Mouse (Mus musculus) megakaryocyte, embryonic 14.5 days (primary cell): Measurements from ENCODE around the gene Hmga1b. TPM values are rescaled to one million over a fixed set of nuclear protein-coding genes. Genes with fewer than 3 reads are reported as not detected.
"Not testable (repeated sequence)": the region's sequence is repeated elsewhere in the genome, so short reads cannot be mapped to it uniquely, and the experiment has no call there.

Experiments used
- H3K27me3 ChIP-seq: replicated peaks from 2 replicates; pipeline ENCODE3; 2012; ENCODE audit warnings: inconsistent platforms
- H3K36me3 ChIP-seq: replicated peaks from 2 replicates; pipeline ENCODE3; 2012; ENCODE audit warnings: low read length, inconsistent platforms, mixed read lengths
- H3K4me1 ChIP-seq: 2 replicates; pipeline ENCODE4 v1.6.1; 2012; ENCODE audit warnings: inconsistent platforms
- H3K4me3 ChIP-seq: replicated peaks from 2 replicates; pipeline ENCODE3; 2012; ENCODE audit warnings: moderate library complexity, mild to moderate bottlenecking, inconsistent platforms
- H3K9me3 ChIP-seq: 2 replicates; pipeline ENCODE4 v1.6.1; 2012; ENCODE audit warnings: inconsistent platforms
- FLI1 ChIP-seq: IDR thresholded peaks from 2 replicates; pipeline ENCODE4 v1.6.1; 2012; ENCODE audit warnings: low read length, inconsistent platforms, mixed read lengths
- GATA1 ChIP-seq: IDR thresholded peaks from 3 replicates; pipeline ENCODE4 v1.6.1; 2012; ENCODE audit warnings: mixed read lengths, low read length, inconsistent platforms, borderline replicate concordance
- polyA plus RNA-seq: library from polyadenylated mRNA; stranded (reverse); fragments of >175 nt; gene quantifications from 2 replicates; pipeline ENCODE4 v1.2.3, GENCODE M21; 2012; ENCODE audit warnings: low replicate concordance; ENCODE audit not compliant: insufficient read depth

The Hmga1b gene
- polyA plus RNA-seq, 1 experiment, result 1,141 TPM

- no peak overlapping the region for H3K4me3 ChIP-seq
- no peaks in the 10 kb centered on the region for H3K36me3 ChIP-seq
- no peaks in the 10 kb centered on the region for H3K9me3 ChIP-seq
- peaks cover 37% of the 10 kb centered on the region for H3K27me3 ChIP-seq
- peaks cover 19% of the 10 kb centered on the region for H3K4me1 ChIP-seq
- TF ChIP-seq FLI1 (no peak), GATA1 (no peak)
Observed at GRCm38 (mm10) chr11:120768206-120768605, 5.6 kb downstream of the Hmga1b start.

DNA sequence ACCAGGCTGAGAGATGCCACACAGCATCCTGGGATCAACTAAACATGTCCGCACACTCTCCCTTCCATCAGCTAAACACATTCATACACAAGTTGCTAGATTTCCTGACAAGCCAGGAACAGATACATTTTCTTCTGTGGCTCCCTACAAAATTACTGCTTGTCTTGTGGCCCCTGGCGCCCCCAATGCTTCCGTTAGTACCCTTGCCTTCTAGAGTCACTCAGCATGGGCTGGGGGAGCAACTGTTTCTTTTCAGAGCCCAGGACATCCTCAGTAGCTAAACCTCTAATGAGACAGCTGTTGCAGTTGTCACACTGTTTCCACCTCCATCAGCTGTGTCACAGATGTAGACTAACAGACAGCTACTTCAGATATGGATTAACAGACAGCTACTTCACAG lies 10.2 kb downstream of the Hmga1b start:
- no peak for TF ChIP-seq FLI1
- TF ChIP-seq GATA1, result no peak
- peaks cover 25% of the 10 kb centered on the region for H3K4me1 ChIP-seq
- H3K27me3 ChIP-seq, result peaks cover 19% of the 10 kb centered on the region
- no peaks in the 10 kb centered on the region for H3K9me3 ChIP-seq
- no peaks in the 10 kb centered on the region for H3K36me3 ChIP-seq
- H3K4me3 ChIP-seq, result no peak overlapping the region

DNA sequence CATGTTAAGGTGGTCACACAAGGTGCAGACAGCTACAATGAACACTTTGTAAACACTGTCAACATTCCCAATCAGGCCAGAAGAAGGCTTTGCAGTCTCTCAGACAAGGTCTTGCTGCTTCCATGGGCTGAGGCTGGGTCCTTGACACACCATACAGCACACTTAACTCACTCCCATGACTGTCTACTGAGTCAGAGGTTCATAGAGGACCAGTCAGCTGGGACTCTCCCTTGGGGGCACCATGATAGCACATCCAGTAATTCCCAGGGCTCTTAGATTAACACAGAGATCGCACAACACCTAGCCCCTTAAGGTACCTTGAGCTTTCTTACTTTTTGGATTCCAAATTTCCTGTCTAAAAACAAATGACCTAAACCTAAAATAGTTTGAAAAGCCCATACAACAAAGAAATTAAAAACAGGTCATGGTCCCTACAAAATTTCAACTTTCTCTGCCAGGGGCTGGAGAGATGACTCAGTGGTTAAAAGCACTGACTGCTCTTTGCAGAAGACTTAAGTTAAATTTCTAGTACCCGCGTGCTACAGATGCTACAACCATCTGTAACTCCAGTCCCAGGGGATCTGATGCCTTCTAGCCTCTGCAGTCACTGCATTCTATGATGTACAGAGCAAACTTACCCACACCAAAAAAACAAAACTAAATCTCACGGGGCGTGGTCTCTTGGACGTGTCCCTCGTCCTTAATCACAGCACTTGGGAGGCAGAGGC lies 11.0 kb downstream of the Hmga1b start:
- Histone ChIP-seq H3K36me3 (no peaks in the 10 kb centered on the region), H3K9me3 (no peaks in the 10 kb centered on the region), H3K4me3 (no peak overlapping the region), H3K27me3 (peaks cover 17% of the 10 kb centered on the region), H3K4me1 (peaks cover 17% of the 10 kb centered on the region)
- TF ChIP-seq FLI1 (no peak), GATA1 (no peak)

DNA sequence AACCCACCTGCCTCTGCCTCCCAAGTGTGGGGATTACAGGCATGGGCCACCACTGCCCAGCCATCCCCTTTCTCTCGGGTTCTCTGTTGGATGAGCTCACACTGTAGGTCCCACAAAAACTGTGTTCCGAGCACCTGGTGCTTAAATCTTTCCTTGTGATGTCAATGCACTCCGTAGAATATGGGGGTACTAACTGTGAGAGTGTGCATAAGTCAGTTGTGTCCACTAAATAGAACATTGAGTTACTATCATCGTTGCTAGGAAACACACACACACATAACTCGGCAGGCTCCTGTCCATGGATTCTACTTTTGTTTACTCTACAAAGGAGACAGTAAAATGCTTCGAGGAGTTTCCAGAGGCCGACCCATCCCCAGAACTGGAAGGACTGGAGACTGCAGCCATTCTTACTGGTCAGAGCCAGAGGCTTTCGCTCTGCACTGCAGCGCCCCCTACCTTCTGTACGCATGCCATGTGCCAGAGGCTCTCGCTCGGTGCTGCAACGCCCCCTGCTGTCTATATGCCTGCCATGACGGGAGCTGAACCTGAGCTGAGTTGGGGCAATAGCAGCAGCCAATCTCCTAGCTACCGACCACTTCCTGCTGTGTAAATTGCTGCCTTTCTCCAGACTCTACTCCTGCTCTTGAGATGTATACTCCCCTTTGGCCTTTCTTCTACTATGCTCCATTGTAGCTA lies 13.3 kb downstream of the Hmga1b start:
- no peaks in the 10 kb centered on the region for H3K9me3 ChIP-seq
- H3K36me3 ChIP-seq, result peaks cover 14% of the 10 kb centered on the region
- peaks cover 21% of the 10 kb centered on the region for H3K4me1 ChIP-seq
- TF ChIP-seq FLI1 (no peak), GATA1 (no peak)
- peak overlapping the region; percentile 62 for H3K4me3 ChIP-seq
- peaks cover 19% of the 10 kb centered on the region for H3K27me3 ChIP-seq

GRCm38 (mm10) chr11:120777123-120777522 lies 14.5 kb downstream of the Hmga1b start:
- TF ChIP-seq FLI1, result no peak
- no peak for TF ChIP-seq GATA1
- no peaks in the 10 kb centered on the region for H3K9me3 ChIP-seq

GRCm38 (mm10) chr11:120779876-120780275 lies 17.3 kb downstream of the Hmga1b start:
- Histone ChIP-seq H3K4me3 (no peak overlapping the region), H3K9me3 (no peaks in the 10 kb centered on the region), H3K4me1 (peaks cover 38% of the 10 kb centered on the region), H3K27me3 (peaks cover 9% of the 10 kb centered on the region), H3K36me3 (peaks cover 30% of the 10 kb centered on the region)
- TF ChIP-seq FLI1 (no peak), GATA1 (no peak)

More at GRCm38 (mm10) chr11:120777123-120777522, 14.5 kb downstream of the Hmga1b start:
- Histone ChIP-seq H3K27me3 (peaks cover 19% of the 10 kb centered on the region), H3K4me1 (peaks cover 21% of the 10 kb centered on the region), H3K36me3 (peaks cover 22% of the 10 kb centered on the region), H3K4me3 (no peak overlapping the region)

DNA sequence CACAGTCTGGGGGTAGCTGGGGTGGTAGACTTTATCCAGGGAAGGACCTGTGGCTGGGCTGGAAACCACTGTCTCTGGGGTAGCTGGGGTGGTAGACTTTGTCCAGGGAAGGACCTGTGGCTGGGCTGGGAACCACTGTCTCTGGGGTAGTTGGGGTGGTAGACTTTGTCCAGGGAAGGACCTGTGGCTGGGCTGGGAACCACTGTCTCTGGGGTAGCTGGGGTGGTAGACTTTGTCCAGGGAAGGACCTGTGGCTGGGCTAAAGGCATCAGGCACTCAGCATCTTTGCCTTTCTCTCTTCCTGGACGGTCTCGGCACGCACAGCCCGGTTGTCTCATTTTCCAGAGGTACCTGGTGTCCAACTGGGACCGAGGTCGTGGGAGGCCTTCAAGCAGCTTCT lies 18.8 kb downstream of the Hmga1b start:
- H3K27me3 ChIP-seq, H3K9me3 ChIP-seq, H3K4me3 ChIP-seq: not testable (repeated sequence)
- H3K4me1 ChIP-seq, result peaks cover 46% of the 10 kb centered on the region
- peaks cover 40% of the 10 kb centered on the region for H3K36me3 ChIP-seq

DNA sequence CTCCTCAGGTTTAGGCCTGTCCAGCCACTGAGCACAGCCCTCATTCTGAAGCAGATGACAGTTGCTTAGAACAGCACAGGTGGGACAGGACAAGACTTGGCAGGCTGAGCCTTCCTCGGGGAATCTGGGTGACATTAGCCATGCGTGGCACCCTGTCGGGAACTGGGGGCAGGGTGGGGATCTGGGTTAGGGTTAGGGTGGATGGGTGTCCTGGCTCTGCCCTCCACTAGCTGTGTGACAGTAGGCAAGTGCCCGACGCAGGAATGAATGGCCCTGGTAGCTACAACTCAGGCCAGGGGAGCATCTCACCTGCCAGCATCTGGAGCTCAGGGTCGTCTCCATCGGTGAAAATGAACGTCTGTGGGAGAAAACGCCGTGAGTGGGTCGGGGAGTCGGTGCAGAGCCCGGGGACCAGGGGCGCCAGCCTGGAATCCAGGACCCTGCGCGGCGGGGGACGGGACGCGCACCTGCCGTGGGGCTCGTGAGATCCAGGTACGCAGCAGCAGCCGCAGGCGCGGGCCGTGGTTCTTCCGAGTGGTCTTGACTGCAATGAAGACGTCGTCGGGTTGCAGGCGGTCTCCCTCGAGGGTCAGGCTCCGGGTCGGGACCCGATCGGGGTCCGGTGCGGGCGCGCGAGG lies 21.0 kb downstream of the Hmga1b start:
- Histone ChIP-seq H3K36me3 (peaks cover 62% of the 10 kb centered on the region), H3K9me3 (no peaks in the 10 kb centered on the region), H3K4me3 (peak overlapping the region; percentile 97), H3K4me1 (peaks cover 46% of the 10 kb centered on the region), H3K27me3 (peaks cover 2% of the 10 kb centered on the region)
- TF ChIP-seq GATA1 (no peak), FLI1 (no peak)

GRCm38 (mm10) chr11:120784064-120784791 lies 21.6 kb downstream of the Hmga1b start, which contains the start of the genes Rfng and Gps1:
Rfng (minus strand) TSS chr11:120784207.
Gps1 (plus strand) TSS chr11:120784272.
- Histone ChIP-seq H3K36me3 (peaks cover 65% of the 10 kb centered on the region), H3K4me1 (peaks cover 46% of the 10 kb centered on the region), H3K9me3 (no peaks in the 10 kb centered on the region), H3K4me3 (peak within 1 kb of the TSS; percentile 97), H3K27me3 (peaks cover 2% of the 10 kb centered on the region)
- TF ChIP-seq FLI1, result no peak

GRCm38 (mm10) chr11:120785145-120785544 lies 22.6 kb downstream of the Hmga1b start:
- peaks cover 46% of the 10 kb centered on the region for H3K4me1 ChIP-seq
- peaks cover 2% of the 10 kb centered on the region for H3K27me3 ChIP-seq
- peaks cover 70% of the 10 kb centered on the region for H3K36me3 ChIP-seq
- no peaks in the 10 kb centered on the region for H3K9me3 ChIP-seq
- peak overlapping the region; percentile 97 for H3K4me3 ChIP-seq
- no peak for TF ChIP-seq FLI1

DNA sequence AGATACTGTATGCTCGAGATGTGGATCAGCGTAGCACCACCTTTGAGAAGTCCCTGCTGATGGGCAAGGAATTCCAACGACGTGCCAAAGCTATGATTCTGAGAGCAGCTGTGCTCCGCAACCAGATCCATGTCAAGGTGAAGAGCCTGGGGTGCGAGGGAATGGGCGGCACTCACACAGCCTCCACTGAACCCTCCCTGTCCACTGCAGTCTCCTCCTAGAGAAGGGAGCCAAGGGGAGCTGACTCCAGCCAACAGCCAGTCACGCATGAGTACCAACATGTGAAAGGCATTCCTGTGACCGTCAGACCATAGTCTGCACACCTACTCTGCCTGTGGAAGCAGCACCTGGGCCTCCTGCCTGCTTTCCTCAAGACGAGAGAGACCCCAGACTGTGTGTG lies 25.9 kb downstream of the Hmga1b start:
- not testable (repeated sequence) for H3K9me3 ChIP-seq, H3K4me3 ChIP-seq, H3K27me3 ChIP-seq
- H3K4me1 ChIP-seq, result peaks cover 40% of the 10 kb centered on the region
- peaks cover 79% of the 10 kb centered on the region for H3K36me3 ChIP-seq
